Mouse (Mus musculus) liver, adult 2 months (tissue): Measurements from ENCODE around the gene Gnai2. TPM values are rescaled to one million over a fixed set of nuclear protein-coding genes. Genes with fewer than 3 reads are reported as not detected.
"Not testable (repeated sequence)": the region's sequence is repeated elsewhere in the genome, so short reads cannot be mapped to it uniquely, and the experiment has no call there.

Experiments used
- DNase-seq: peaks from one replicate; pipeline ENCODE4 v3.0.0-alpha.2; 2011; ENCODE audit warnings: low read depth, low spot score; ENCODE audit errors: extremely low read depth
- H3K27ac ChIP-seq: fragments of 200-500 bp; replicated peaks from 2 replicates; pipeline ENCODE4 v1.5.1; 2012; ENCODE audit warnings: low read depth, mild to moderate bottlenecking, control low read depth, inconsistent platforms, low read length; ENCODE audit not compliant: insufficient read depth
- H3K27me3 ChIP-seq: fragments of 200-500 bp; 2 replicates; pipeline ENCODE4 v1.6.1; 2012; ENCODE audit warnings: mild to moderate bottlenecking, moderate library complexity, low read length, inconsistent platforms; ENCODE audit not compliant: control insufficient read depth, insufficient read depth
- H3K36me3 ChIP-seq: fragments of 200-500 bp; 2 replicates; pipeline ENCODE4 v1.6.1; 2012; ENCODE audit warnings: low read length, inconsistent platforms; ENCODE audit not compliant: control insufficient read depth, insufficient read depth
- H3K4me1 ChIP-seq: fragments of 200-500 bp; 2 replicates; pipeline ENCODE4 v1.6.1; 2011; ENCODE audit warnings: low read length; ENCODE audit not compliant: control insufficient read depth, insufficient read depth
- H3K4me3 ChIP-seq: fragments of 200-500 bp; 2 replicates; pipeline ENCODE4 v1.5.1; 2011; ENCODE audit warnings: low read depth, mild to moderate bottlenecking, control low read depth, low read length, moderate library complexity; ENCODE audit not compliant: insufficient read depth
- H3K79me2 ChIP-seq: fragments of 200-500 bp; 2 replicates; pipeline ENCODE4 v1.6.1; 2012; ENCODE audit warnings: inconsistent platforms, mild to moderate bottlenecking, low read length, moderate library complexity; ENCODE audit not compliant: control insufficient read depth, insufficient read depth
- H3K9ac ChIP-seq: fragments of 200-500 bp; 2 replicates; pipeline ENCODE4 v1.6.1; 2012; ENCODE audit warnings: low read depth, mild to moderate bottlenecking, control low read depth, inconsistent platforms, low read length
- CTCF ChIP-seq: fragments of 200-500 bp; IDR thresholded peaks from 2 replicates; pipeline ENCODE4 v1.5.1; 2011; ENCODE audit warnings: low read depth, low read length, control low read depth
- POLR2A ChIP-seq: fragments of 200-500 bp; IDR thresholded peaks from 2 replicates; pipeline ENCODE4 v1.6.1; 2011; ENCODE audit warnings: low read length, control low read depth; ENCODE audit not compliant: insufficient read depth; ENCODE audit errors: extremely low read depth
- WGBS: fragments of 180-500 bp; shearing (Covaris S2); methylation state at CpG from one replicate; pipeline ENCODE4 v1.1.7; 2018; 5-methylcytosine and 5-hydroxymethylcytosine counted together
- polyA plus RNA-seq: library from polyadenylated mRNA; depleted of rRNA; stranded (reverse); fragments of >200 nt; gene quantifications from 2 replicates; pipeline ENCODE4 v1.2.3, GENCODE M21; 2012; rRNA removed
- total RNA-seq: library from RNA; depleted of rRNA; stranded (reverse); fragments of >200 nt; gene quantifications from 2 replicates; pipeline ENCODE4 v1.2.3, GENCODE M21; 2014; rRNA removed

The Gnai2 gene
- total and polyA plus RNA-seq, 2 experiments: 31.6 to 122 TPM

- peaks cover 30% of the 10 kb centered on the region; the same call in 1 of the 2 replicates for H3K79me2 ChIP-seq
- DNase-seq: peak; percentile 91
- TF ChIP-seq CTCF (no peak), POLR2A (0 out of 2 replicates have a peak, but pooled peaks have one; percentile 29)
- H3K4me3 ChIP-seq: peak overlapping the region; percentile 83
- peak overlapping the region; percentile 94 for H3K27ac ChIP-seq
- peak overlapping the region; percentile 82 for H3K9ac ChIP-seq
- WGBS: under 1% methylated on average over 41 of the region's 41 CpGs
- H3K36me3 ChIP-seq: peaks cover 7% of the 10 kb centered on the region
- H3K27me3 ChIP-seq: no peaks in the 10 kb centered on the region
- peaks cover 41% of the 10 kb centered on the region for H3K4me1 ChIP-seq
Measured at GRCm38 (mm10) chr9:107568331-107569261, 66.6 kb downstream of the Gnai2 start.

GRCm38 (mm10) chr9:107567702-107568319, 67.4 kb downstream of the Gnai2 start, which contains the start of gene Hyal2:
Hyal2 (plus strand) TSS chr9:107567945.
- peak; percentile 76 for DNase-seq
- Histone ChIP-seq H3K9ac (peak within 1 kb of the TSS; percentile 82), H3K4me3 (peak within 1 kb of the TSS; percentile 83), H3K27me3 (no peaks in the 10 kb centered on the region), H3K27ac (peak within 1 kb of the TSS; percentile 94), H3K79me2 (peaks cover 33% of the 10 kb centered on the region; the same call in 1 of the 2 replicates), H3K36me3 (peaks cover 7% of the 10 kb centered on the region), H3K4me1 (peaks cover 41% of the 10 kb centered on the region)
- WGBS: 11% methylated on average over 18 of the region's 18 CpGs
- TF ChIP-seq CTCF (no peak), POLR2A (peak; percentile 69)

DNA sequence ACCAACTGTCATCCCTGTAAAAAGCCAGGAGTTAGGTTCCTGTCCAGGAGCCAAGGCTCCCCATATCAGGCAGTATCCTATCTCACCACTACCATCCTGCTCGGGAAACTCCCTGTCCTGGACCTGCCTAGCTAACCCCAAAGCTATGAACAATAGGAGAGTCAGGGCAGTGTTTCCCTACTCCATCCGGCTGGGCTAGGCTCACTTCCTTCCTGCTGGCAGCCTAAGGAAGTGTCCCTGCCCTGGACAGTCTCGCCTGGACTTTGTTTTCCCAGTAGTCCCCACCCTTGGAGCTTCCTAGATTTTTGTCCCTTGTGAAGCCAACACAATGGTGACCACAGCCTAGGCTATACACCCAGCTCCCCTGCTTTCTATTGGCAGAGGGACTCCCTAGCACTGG, 68.3 kb downstream of the Gnai2 start:
- Histone ChIP-seq H3K9ac (peak overlapping the region; percentile 82; the same call in 1 of the 2 replicates), H3K4me1 (peaks cover 41% of the 10 kb centered on the region), H3K27ac (peak overlapping the region; percentile 94), H3K27me3 (no peaks in the 10 kb centered on the region), H3K36me3 (peaks cover 2% of the 10 kb centered on the region), H3K4me3 (no peak overlapping the region), H3K79me2 (peaks cover 29% of the 10 kb centered on the region; the same call in 1 of the 2 replicates)
- TF ChIP-seq CTCF (0 out of 2 replicates have a peak, but pooled peaks have one; percentile 30), POLR2A (no peak)
- 7% methylated on average over 3 of the region's 3 CpGs for WGBS
- DNase-seq: peak; percentile 62

GRCm38 (mm10) chr9:107566041-107566709, 69.0 kb downstream of the Gnai2 start:
- DNase-seq: peak; percentile 79
- Histone ChIP-seq H3K27me3 (no peaks in the 10 kb centered on the region), H3K79me2 (peaks cover 29% of the 10 kb centered on the region; the same call in 1 of the 2 replicates), H3K36me3 (peaks cover 7% of the 10 kb centered on the region), H3K9ac (peak overlapping the region; percentile 21), H3K27ac (peak overlapping the region; percentile 94), H3K4me1 (peaks cover 35% of the 10 kb centered on the region), H3K4me3 (peak overlapping the region; percentile 28)
- 0 out of 2 replicates have a peak, but pooled peaks have one; percentile 26 for TF ChIP-seq POLR2A
- TF ChIP-seq CTCF: peak; percentile 92
- WGBS: 18% methylated on average over 15 of the region's 15 CpGs

DNA sequence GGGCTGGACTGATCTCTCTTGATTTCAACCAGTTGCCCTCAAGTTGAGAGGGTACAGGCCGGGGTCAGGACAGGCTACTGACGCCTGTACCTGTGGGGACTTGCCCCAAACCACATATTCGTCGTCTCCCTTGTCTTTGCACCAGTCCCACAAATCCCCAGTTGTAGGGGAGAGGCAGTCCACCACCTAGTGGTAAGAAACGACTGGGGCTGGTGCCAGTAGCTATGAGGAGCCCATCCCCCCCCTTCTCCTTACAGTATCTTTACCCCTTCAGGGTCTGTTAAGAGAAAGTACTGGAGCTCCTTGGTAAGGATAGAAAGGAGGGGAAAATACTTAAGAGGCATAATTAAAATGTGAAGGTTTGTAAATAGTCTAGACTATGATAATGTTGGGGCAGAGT, 69.6 kb downstream of the Gnai2 start:
- H3K4me3 ChIP-seq, H3K27me3 ChIP-seq, H3K9ac ChIP-seq, DNase-seq: not testable (repeated sequence)
- peaks cover 11% of the 10 kb centered on the region for H3K36me3 ChIP-seq
- 59% methylated on average over 5 of the region's 5 CpGs for WGBS
- peaks cover 24% of the 10 kb centered on the region; the same call in 1 of the 2 replicates for H3K79me2 ChIP-seq
- peak overlapping the region; percentile 12 for H3K27ac ChIP-seq
- H3K4me1 ChIP-seq: peaks cover 29% of the 10 kb centered on the region

Other genes starting within 250 kb of the Gnai2 start
- gene Cacna2d2, start 235.8 kb downstream of the Gnai2 start, total RNA-seq: not detected in 2 replicates
- not detected in 2 replicates for gene Cacna2d2, start 235.8 kb downstream of the Gnai2 start, polyA plus RNA-seq
- 10.9 and 14.0 TPM in 2 replicates for gene Tmem115, start 101.4 kb downstream of the Gnai2 start, total RNA-seq
- gene Tmem115, start 101.4 kb downstream of the Gnai2 start, polyA plus RNA-seq: 40.2 and 47.3 TPM in 2 replicates
- gene Cyb561d2, start 93.2 kb downstream of the Gnai2 start, total RNA-seq: 11.0 and 11.9 TPM in 2 replicates
- 31.0 and 33.7 TPM in 2 replicates for gene Cyb561d2, start 93.2 kb downstream of the Gnai2 start, polyA plus RNA-seq
- gene Nprl2, start 93.1 kb downstream of the Gnai2 start, total RNA-seq: 18.5 and 21.7 TPM in 2 replicates
- gene Nprl2, start 93.1 kb downstream of the Gnai2 start, polyA plus RNA-seq: 24.8 and 26.8 TPM in 2 replicates
- gene Zmynd10, start 88.1 kb downstream of the Gnai2 start, total RNA-seq: 0.27 and 0.28 TPM in 2 replicates
- gene Zmynd10, start 88.1 kb downstream of the Gnai2 start, polyA plus RNA-seq: 0.10 and 0.20 TPM in 2 replicates
- 6.0 and 6.6 TPM in 2 replicates for gene Rassf1, start 83.8 kb downstream of the Gnai2 start, total RNA-seq
- gene Rassf1, start 83.8 kb downstream of the Gnai2 start, polyA plus RNA-seq: 5.0 and 7.0 TPM in 2 replicates
- 22.6 and 27.4 TPM in 2 replicates for gene Tusc2, start 72.1 kb downstream of the Gnai2 start, total RNA-seq
- gene Tusc2, start 72.1 kb downstream of the Gnai2 start, polyA plus RNA-seq: 52.8 and 58.1 TPM in 2 replicates
- 38.4 and 49.0 TPM in 2 replicates for gene Hyal2, start 67.4 kb downstream of the Gnai2 start, total RNA-seq
- 64.1 and 66.3 TPM in 2 replicates for gene Hyal2, start 67.4 kb downstream of the Gnai2 start, polyA plus RNA-seq
- gene Hyal1, start 58.4 kb downstream of the Gnai2 start, total RNA-seq: 33.2 TPM in 2 replicates
- gene Hyal1, start 58.4 kb downstream of the Gnai2 start, polyA plus RNA-seq: 35.1 and 43.4 TPM in 2 replicates
- gene Naa80, start 56.5 kb downstream of the Gnai2 start, total RNA-seq: 12.3 and 12.8 TPM in 2 replicates
- 88.5 and 130 TPM in 2 replicates for gene Naa80, start 56.5 kb downstream of the Gnai2 start, polyA plus RNA-seq
- 0.13 and 0.18 TPM in 2 replicates for gene Hyal3, start 54.5 kb downstream of the Gnai2 start, total RNA-seq
- gene Hyal3, start 54.5 kb downstream of the Gnai2 start, polyA plus RNA-seq: 0.29 and 0.54 TPM in 2 replicates
- 21.5 and 32.2 TPM in 2 replicates for gene Ifrd2, start 47.7 kb downstream of the Gnai2 start, total RNA-seq
- 54.6 and 56.2 TPM in 2 replicates for gene Ifrd2, start 47.7 kb downstream of the Gnai2 start, polyA plus RNA-seq
- 0.13 and 0.37 TPM in 2 replicates for gene Sema3b, start 26.1 kb downstream of the Gnai2 start, total RNA-seq
- 0.68 and 0.83 TPM in 2 replicates for gene Sema3b, start 26.1 kb downstream of the Gnai2 start, polyA plus RNA-seq
- 982 and 1,378 TPM in 2 replicates for gene Slc38a3, start 34.2 kb upstream of the Gnai2 start, total RNA-seq
- 3,567 and 4,585 TPM in 2 replicates for gene Slc38a3, start 34.2 kb upstream of the Gnai2 start, polyA plus RNA-seq
- 3.2 and 6.3 TPM in 2 replicates for gene Gnat1, start 44.3 kb upstream of the Gnai2 start, total RNA-seq
- 5.5 and 7.1 TPM in 2 replicates for gene Gnat1, start 44.3 kb upstream of the Gnai2 start, polyA plus RNA-seq
- 3.5 and 4.6 TPM in 2 replicates for gene Sema3f, start 75.1 kb upstream of the Gnai2 start, total RNA-seq
- gene Sema3f, start 75.1 kb upstream of the Gnai2 start, polyA plus RNA-seq: 6.7 and 8.9 TPM in 2 replicates
- gene Rbm5, start 135.6 kb upstream of the Gnai2 start, total RNA-seq: 46.2 and 48.3 TPM in 2 replicates
- gene Rbm5, start 135.6 kb upstream of the Gnai2 start, polyA plus RNA-seq: 18.1 and 31.3 TPM in 2 replicates
- gene Rbm6, start 237.9 kb upstream of the Gnai2 start, total RNA-seq: 31.8 and 34.4 TPM in 2 replicates
- gene Rbm6, start 237.9 kb upstream of the Gnai2 start, polyA plus RNA-seq: 8.3 and 9.9 TPM in 2 replicates